Mouse (Mus musculus) olfactory bulb, adult 2 months (tissue): ENCODE data around the gene Smarcb1.

Experiments used
- CTCF ChIP-seq: fragments of 200-500 bp; IDR thresholded peaks from 2 replicates; pipeline ENCODE4 v1.5.1; 2012; ENCODE audit warnings: low read depth, mild to moderate bottlenecking, low read length, moderate library complexity; ENCODE audit not compliant: insufficient read depth
- POLR2A ChIP-seq: fragments of 200-500 bp; IDR thresholded peaks from 2 replicates; pipeline ENCODE4 v1.6.1; 2012; ENCODE audit warnings: mild to moderate bottlenecking, low read depth, low read length, moderate library complexity; ENCODE audit not compliant: insufficient read depth

DNA sequence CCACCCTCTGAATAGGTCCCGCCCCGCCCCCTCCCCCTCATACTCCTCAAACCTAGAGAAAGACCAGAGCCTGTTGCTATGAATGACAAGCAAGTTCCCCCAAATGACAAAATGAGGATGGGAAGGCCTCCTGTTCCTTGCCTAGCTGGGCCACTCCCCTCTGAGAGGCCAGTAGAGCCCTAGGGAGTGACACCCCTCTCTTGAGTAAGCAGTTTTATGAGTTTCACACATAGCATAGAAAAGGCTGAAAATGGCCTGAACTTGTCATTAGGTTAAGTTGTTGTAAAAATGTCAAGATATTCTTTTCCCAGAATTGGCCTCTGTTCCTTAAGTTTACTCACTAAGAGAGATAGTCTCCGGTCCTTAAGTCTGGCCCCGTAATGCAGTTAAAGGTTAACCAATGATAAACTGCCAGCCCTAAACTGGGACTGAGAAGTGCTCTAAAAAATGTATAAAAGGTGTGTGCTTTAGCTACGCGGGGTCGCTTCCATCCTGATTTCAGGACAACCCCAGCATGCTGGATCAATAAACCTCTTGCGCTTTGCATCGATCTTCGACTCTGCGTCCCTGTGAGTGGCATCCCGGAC lies 68.8 kb downstream of the Smarcb1 start:
- TF ChIP-seq CTCF: no peak
- no peak for TF ChIP-seq POLR2A
